Mouse (Mus musculus): Measurements from ENCODE around the gene Asah2. TPM values are rescaled to one million over a fixed set of nuclear protein-coding genes. Genes with fewer than 3 reads are reported as not detected.

Gene Asah2
- total RNA-seq (2023): 7.8 TPM

DNA sequence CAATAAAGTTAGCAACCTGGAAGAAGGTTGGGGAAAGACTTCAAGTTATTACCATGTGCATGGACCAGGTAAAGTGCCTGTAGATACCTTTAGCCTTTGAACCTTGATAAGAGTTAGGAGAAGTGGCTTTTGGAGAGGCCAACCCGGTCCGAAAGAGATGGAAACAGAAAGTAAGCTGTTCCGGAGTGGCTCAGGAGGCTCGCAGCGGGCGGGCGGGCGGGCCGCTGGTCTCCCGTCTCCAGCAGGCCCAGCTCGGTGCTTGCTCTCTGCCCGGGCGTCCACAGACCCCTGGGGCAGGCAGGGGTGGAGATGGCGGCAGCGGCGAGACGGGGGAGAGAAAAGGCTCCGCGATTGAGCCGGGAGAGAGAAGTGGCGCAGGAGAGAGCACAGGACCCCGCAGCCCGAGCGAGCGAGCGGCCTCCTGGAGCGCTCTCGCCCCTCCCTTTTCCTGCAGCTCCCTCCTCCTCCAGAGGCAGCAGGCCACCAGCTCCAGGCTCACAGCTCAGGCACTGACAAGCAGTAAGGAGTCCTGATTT is at the start of gene Asah2:
Gene Asah2 (minus strand): TSS at position 441 of the 536 bp plus-strand sequence.

Other genes with a start within 250 kb of the Asah2 start
- not detected for gene A1cf, start 239.4 kb downstream of the Asah2 start, total RNA-seq (2023)

Data from CD4-positive naive resting alpha-beta T cell, adult 57 days (primary cell).